Mouse (Mus musculus) cerebellum, adult 9-10 months (tissue): ENCODE measurements around the gene Olfr1445.

Experiments
- DNase-seq: peaks from one replicate; pipeline ENCODE4 v3.0.0; 2022

Olfr1445 gene

GRCm38 (mm10) chr19:12883555-12883954 lies at the start of gene Olfr1445:
Gene Olfr1445 (plus strand): TSS chr19:12883855.
- no peak for DNase-seq

GRCm38 (mm10) chr19:12838507-12838906 lies 45.1 kb upstream of the Olfr1445 start:
- no peak for DNase-seq

GRCm38 (mm10) chr19:12846382-12846781 lies 37.3 kb upstream of the Olfr1445 start, which contains the start of gene Gm5244:
Gene Gm5244 (plus strand): TSS chr19:12846682.
- no peak for DNase-seq

GRCm38 (mm10) chr19:12856983-12857382 lies 26.7 kb upstream of the Olfr1445 start, which contains the start of gene Olfr1444:
Gene Olfr1444 (plus strand): TSS chr19:12857283.
- DNase-seq = no peak

- DNase-seq = no peak
Observed at GRCm38 (mm10) chr19:12893424-12893823, 9.8 kb downstream of the Olfr1445 start, which contains the start of gene Olfr1446. Gene Olfr1446 (minus strand): TSS chr19:12893524.

- DNase-seq = no peak
Observed at GRCm38 (mm10) chr19:12903643-12904042, 20.0 kb downstream of the Olfr1445 start, which contains the start of gene Olfr1447. Gene Olfr1447 (minus strand): TSS chr19:12903743.

DNA sequence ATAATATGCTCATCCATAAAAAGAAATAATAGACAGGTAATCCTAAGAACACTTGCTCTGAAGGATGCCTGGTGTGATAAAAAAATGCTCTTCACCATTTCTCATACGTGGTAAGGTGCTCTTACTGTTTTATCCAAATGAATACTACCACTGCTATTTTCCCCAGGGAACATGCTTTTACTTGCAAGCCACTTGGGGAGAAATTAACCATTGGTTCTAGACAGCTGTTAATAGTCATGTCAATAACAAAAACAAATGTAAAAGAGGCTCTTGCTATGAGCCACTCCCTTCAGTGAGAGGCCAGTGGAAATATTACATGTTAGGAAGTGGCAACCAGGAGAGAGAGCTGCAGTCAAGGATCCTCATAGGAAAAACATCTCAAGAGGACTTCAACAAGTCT lies 40.7 kb downstream of the Olfr1445 start, which contains the start of gene Olfr1448:
Gene Olfr1448 (minus strand): TSS at position 101 of the 400 bp plus-strand sequence.
- no peak for DNase-seq

DNA sequence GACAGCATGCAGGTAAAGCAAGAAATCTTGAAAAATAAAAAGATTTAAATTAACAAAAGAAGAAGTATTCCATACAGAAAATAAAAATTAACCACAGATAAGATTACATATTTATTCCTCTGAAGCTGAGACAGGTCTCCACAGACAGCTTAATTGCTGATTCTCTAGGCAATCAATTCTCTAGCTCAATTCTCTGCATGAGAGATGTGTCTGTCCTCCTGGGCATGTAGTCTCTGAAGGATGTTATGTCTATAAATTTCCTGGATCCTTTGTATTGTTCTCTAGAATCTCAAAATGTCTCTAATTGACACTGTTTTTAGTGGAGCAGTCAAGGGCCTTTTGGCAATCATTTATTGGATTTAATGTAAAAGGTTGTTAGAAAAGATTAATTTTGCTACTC lies 46.9 kb downstream of the Olfr1445 start, which contains the start of gene Olfr1449:
Gene Olfr1449 (plus strand): TSS at position 301 of the 400 bp plus-strand sequence.
- DNase-seq = no peak
